Mouse (Mus musculus): Measurements from ENCODE around the gene Pga5. TPM values are rescaled to one million over a fixed set of nuclear protein-coding genes. Genes with fewer than 3 reads are reported as not detected.

The Pga5 gene
- not detected in 2 replicates for polyA plus RNA-seq (2014; fragmentation: Nextera tagmentation; extraction: Ambion mirVana)

GRCm38 (mm10) chr19:10677915-10678771 is at the start of gene Pga5:
Gene Pga5 (minus strand): TSS chr19:10678071.
- Histone ChIP-seq H3K4me1 (ENCODE audit: control insufficient read depth, insufficient read depth, low read length) (no peaks in the 10 kb centered on the region), H3K4me2 (ENCODE audit: low read depth, low read length) (no peak within 1 kb of the TSS), H3K36me3 (ENCODE audit: control insufficient read depth, insufficient read depth, low read length) (no peaks in the 10 kb centered on the region), H3K9ac (replicated peaks; ENCODE audit: low read depth, low read length) (no peak within 1 kb of the TSS), H3K27me3 (ENCODE audit: control insufficient read depth, insufficient read depth, low read length) (no peaks in the 10 kb centered on the region), H3K9me3 (ENCODE audit: control insufficient read depth, low read length) (no peaks in the 10 kb centered on the region), H3K4me3 (ENCODE audit: low read depth, low read length) (no peak within 1 kb of the TSS), H3K27ac (ENCODE audit: low read depth, low read length) (no peak within 1 kb of the TSS)
- ATAC-seq (ENCODE audit: low read depth): peak; percentile 72; the same call in 1 of the 2 replicates
- WGBS: 51% methylated on average over 6 of the region's 6 CpGs

GRCm38 (mm10) chr19:10724629-10725363 is 46.9 kb upstream of the Pga5 start:
- Histone ChIP-seq H3K9ac (replicated peaks; ENCODE audit: low read depth, low read length) (no peak overlapping the region), H3K36me3 (ENCODE audit: control insufficient read depth, insufficient read depth, low read length) (no peaks in the 10 kb centered on the region), H3K4me3 (ENCODE audit: low read depth, low read length) (no peak overlapping the region), H3K9me3 (ENCODE audit: control insufficient read depth, low read length) (no peaks in the 10 kb centered on the region), H3K4me1 (ENCODE audit: control insufficient read depth, insufficient read depth, low read length) (peaks cover 7% of the 10 kb centered on the region; the same call in 1 of the 2 replicates), H3K27ac (ENCODE audit: low read depth, low read length) (no peak overlapping the region), H3K4me2 (ENCODE audit: low read depth, low read length) (no peak overlapping the region), H3K27me3 (ENCODE audit: control insufficient read depth, insufficient read depth, low read length) (no peaks in the 10 kb centered on the region)
- WGBS: 77% methylated on average over 13 of the region's 13 CpGs
- ATAC-seq (ENCODE audit: low read depth): no peak

DNA sequence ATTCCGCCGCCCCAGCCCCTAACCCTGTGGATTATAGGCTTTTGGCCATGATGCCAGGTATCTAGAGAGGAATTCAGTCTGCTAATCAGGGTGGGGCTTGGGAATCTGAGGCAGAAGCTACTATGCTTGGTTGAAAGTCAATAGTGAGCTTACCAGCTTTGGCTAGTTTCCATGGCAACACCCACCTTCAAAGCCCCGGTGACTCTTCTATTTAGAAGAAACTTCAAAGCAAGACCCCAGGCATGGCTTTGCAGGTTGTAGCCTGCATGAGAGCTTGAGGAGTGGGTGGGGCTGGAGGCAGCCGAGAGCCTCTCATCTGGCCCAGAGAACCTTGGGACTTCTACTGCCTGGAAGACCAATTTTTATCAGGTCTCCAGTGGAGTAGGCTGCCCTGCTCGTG is 45.8 kb upstream of the Pga5 start:
- H3K27ac ChIP-seq (ENCODE audit: low read depth, low read length): no peak overlapping the region
- H3K36me3 ChIP-seq (ENCODE audit: control insufficient read depth, insufficient read depth, low read length): no peaks in the 10 kb centered on the region
- H3K27me3 ChIP-seq (ENCODE audit: control insufficient read depth, insufficient read depth, low read length): no peaks in the 10 kb centered on the region
- no peak overlapping the region for H3K4me2 ChIP-seq (ENCODE audit: low read depth, low read length)
- no peak overlapping the region for H3K4me3 ChIP-seq (ENCODE audit: low read depth, low read length)
- no peaks in the 10 kb centered on the region for H3K9me3 ChIP-seq (ENCODE audit: control insufficient read depth, low read length)
- 39% methylated on average over 5 of the region's 5 CpGs for WGBS
- H3K4me1 ChIP-seq (ENCODE audit: control insufficient read depth, insufficient read depth, low read length): peaks cover 7% of the 10 kb centered on the region; the same call in 1 of the 2 replicates
- H3K9ac ChIP-seq (replicated peaks; ENCODE audit: low read depth, low read length): no peak overlapping the region
- ATAC-seq (ENCODE audit: low read depth): no peak

DNA sequence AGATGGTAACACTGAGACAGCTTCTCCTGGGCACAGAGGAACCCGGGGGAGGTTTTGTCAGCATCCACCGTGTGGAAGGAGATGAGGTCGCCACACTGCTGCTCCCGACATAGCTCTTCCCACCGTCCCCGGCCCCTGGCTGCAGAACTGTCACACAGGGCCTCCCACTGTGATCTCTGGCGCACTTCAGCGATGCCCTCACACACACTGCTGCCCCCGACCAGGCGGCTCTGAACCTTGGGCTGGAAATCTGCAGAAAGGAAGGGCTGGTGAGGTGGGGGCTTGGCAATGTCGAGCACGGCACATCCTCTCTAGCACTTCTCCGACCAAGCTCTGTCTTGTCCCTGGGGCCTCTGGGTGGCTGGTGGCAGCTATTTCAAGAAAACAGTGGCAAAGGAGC is 45.2 kb upstream of the Pga5 start:
- H3K4me3 ChIP-seq (ENCODE audit: low read depth, low read length): no peak overlapping the region
- H3K36me3 ChIP-seq (ENCODE audit: control insufficient read depth, insufficient read depth, low read length): no peaks in the 10 kb centered on the region
- H3K4me2 ChIP-seq (ENCODE audit: low read depth, low read length): no peak overlapping the region
- no peaks in the 10 kb centered on the region for H3K27me3 ChIP-seq (ENCODE audit: control insufficient read depth, insufficient read depth, low read length)
- ATAC-seq (ENCODE audit: low read depth): no peak
- H3K27ac ChIP-seq (ENCODE audit: low read depth, low read length): no peak overlapping the region
- peaks cover 7% of the 10 kb centered on the region; the same call in 1 of the 2 replicates for H3K4me1 ChIP-seq (ENCODE audit: control insufficient read depth, insufficient read depth, low read length)
- 18% methylated on average over 13 of the region's 13 CpGs for WGBS
- H3K9ac ChIP-seq (replicated peaks; ENCODE audit: low read depth, low read length): no peak overlapping the region
- H3K9me3 ChIP-seq (ENCODE audit: control insufficient read depth, low read length): no peaks in the 10 kb centered on the region

DNA sequence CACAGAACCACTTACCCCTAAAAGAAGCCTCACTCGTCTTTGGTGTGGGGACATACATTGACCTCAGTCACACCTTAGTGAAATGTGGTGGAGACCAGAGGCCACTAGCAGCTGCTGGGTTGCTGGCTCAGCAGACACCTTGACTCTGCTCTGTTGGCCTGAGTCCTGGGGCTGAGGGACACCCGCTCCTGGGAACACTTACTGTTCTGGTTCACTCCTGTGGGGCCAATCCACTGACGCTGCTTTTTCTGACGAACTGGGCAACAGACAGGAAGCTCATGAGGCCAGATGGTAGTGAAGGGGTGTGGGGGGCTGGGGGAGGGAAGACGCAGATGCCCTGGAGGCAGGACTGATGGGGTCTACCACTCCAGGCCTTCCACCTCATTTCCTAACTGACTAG is 43.2 kb upstream of the Pga5 start:
- WGBS: 47% methylated on average over 5 of the region's 5 CpGs
- no peaks in the 10 kb centered on the region for H3K36me3 ChIP-seq (ENCODE audit: control insufficient read depth, insufficient read depth, low read length)
- H3K4me2 ChIP-seq (ENCODE audit: low read depth, low read length): no peak overlapping the region
- no peak overlapping the region for H3K4me3 ChIP-seq (ENCODE audit: low read depth, low read length)
- H3K27ac ChIP-seq (ENCODE audit: low read depth, low read length): no peak overlapping the region
- no peak overlapping the region for H3K9ac ChIP-seq (replicated peaks; ENCODE audit: low read depth, low read length)
- ATAC-seq (ENCODE audit: low read depth): no peak
- no peaks in the 10 kb centered on the region for H3K27me3 ChIP-seq (ENCODE audit: control insufficient read depth, insufficient read depth, low read length)
- H3K9me3 ChIP-seq (ENCODE audit: control insufficient read depth, low read length): no peaks in the 10 kb centered on the region
- H3K4me1 ChIP-seq (ENCODE audit: control insufficient read depth, insufficient read depth, low read length): peaks cover 7% of the 10 kb centered on the region; the same call in 1 of the 2 replicates

DNA sequence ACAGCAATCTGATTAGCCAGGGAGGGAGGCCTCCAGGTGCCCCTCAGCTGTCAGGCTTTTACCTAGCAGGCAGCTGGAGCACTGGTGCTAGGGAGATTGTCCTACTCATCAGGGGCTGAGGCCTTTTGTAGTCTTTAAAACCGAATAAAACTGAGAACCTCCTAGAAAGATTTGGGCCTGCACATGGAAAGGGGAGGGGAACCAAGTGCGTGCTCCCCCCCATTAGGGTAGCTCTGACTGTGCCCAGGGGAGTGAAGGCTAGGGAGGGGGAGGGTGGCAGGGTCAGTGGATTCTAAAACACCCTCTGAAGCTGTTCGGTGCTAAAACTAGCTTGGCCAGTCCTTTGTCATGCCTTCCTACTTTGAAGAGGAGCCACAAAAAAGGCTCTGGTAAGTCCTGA is 42.7 kb upstream of the Pga5 start:
- no peak overlapping the region for H3K9ac ChIP-seq (replicated peaks; ENCODE audit: low read depth, low read length)
- H3K4me2 ChIP-seq (ENCODE audit: low read depth, low read length): no peak overlapping the region
- no peak overlapping the region for H3K4me3 ChIP-seq (ENCODE audit: low read depth, low read length)
- no peak overlapping the region for H3K27ac ChIP-seq (ENCODE audit: low read depth, low read length)
- WGBS: 20% methylated on average over 3 of the region's 3 CpGs
- no peak for ATAC-seq (ENCODE audit: low read depth)
- H3K36me3 ChIP-seq (ENCODE audit: control insufficient read depth, insufficient read depth, low read length): no peaks in the 10 kb centered on the region
- peaks cover 7% of the 10 kb centered on the region; the same call in 1 of the 2 replicates for H3K4me1 ChIP-seq (ENCODE audit: control insufficient read depth, insufficient read depth, low read length)
- no peaks in the 10 kb centered on the region for H3K27me3 ChIP-seq (ENCODE audit: control insufficient read depth, insufficient read depth, low read length)
- H3K9me3 ChIP-seq (ENCODE audit: control insufficient read depth, low read length): no peaks in the 10 kb centered on the region

DNA sequence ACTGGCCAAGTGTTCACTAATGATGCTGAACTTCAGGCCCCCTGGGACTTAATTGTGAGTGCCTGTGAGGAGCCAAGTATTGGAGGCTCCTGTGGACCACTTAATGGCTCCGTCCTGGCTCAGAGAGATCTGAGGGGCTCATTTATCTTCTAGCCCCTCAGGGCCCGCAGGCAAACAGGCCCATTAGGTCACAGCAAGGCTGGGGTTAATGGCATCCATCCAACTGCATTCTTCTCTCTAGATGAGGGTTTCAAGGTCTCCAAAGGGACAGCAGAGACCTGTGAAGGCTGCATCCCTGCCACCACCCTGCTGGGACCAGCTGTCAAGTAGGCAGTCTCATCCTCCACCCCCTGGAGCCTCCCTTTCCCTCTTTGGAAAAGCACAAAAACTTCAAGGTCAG is 41.9 kb upstream of the Pga5 start:
- H3K27me3 ChIP-seq (ENCODE audit: control insufficient read depth, insufficient read depth, low read length): no peaks in the 10 kb centered on the region
- no peak overlapping the region for H3K9ac ChIP-seq (replicated peaks; ENCODE audit: low read depth, low read length)
- no peaks in the 10 kb centered on the region for H3K36me3 ChIP-seq (ENCODE audit: control insufficient read depth, insufficient read depth, low read length)
- ATAC-seq (ENCODE audit: low read depth): peak; percentile 39; the same call in 1 of the 2 replicates
- H3K27ac ChIP-seq (ENCODE audit: low read depth, low read length): no peak overlapping the region
- no peaks in the 10 kb centered on the region for H3K9me3 ChIP-seq (ENCODE audit: control insufficient read depth, low read length)
- no peak overlapping the region for H3K4me2 ChIP-seq (ENCODE audit: low read depth, low read length)
- H3K4me3 ChIP-seq (ENCODE audit: low read depth, low read length): no peak overlapping the region
- 7% methylated on average over 2 of the region's 2 CpGs for WGBS
- H3K4me1 ChIP-seq (ENCODE audit: control insufficient read depth, insufficient read depth, low read length): peaks cover 7% of the 10 kb centered on the region; the same call in 1 of the 2 replicates

DNA sequence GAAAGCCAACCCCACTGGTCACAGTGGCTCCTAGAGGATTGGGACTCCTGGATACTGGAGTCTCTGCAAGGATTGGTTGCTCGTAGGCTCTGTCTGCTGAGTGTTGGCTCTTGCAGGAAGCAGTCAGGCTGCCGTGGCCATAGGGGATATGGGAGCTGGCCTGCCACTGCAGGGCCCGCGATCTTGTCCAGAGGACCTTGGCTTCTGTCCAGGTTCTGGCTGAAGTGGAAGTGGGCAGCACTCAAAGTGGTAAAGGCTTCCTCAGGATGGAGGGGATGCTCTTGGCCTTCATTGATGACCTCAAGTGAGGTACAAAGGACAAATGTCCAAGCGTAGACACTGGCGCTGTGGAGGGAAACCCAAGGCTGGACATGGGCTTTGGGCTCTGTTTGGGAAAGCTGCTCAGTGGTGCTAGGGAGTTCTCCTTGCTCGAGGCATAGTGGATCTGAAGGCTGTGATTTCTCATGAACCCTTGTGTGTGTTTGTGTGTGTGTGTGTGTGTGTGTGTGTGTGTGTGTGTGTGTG is 40.4 kb upstream of the Pga5 start:
- no peak overlapping the region for H3K27ac ChIP-seq (ENCODE audit: low read depth, low read length)
- no peaks in the 10 kb centered on the region for H3K9me3 ChIP-seq (ENCODE audit: control insufficient read depth, low read length)
- no peak overlapping the region for H3K9ac ChIP-seq (replicated peaks; ENCODE audit: low read depth, low read length)
- peaks cover 2% of the 10 kb centered on the region; the same call in 1 of the 2 replicates for H3K36me3 ChIP-seq (ENCODE audit: control insufficient read depth, insufficient read depth, low read length)
- no peaks in the 10 kb centered on the region for H3K27me3 ChIP-seq (ENCODE audit: control insufficient read depth, insufficient read depth, low read length)
- 69% methylated on average over 7 of the region's 7 CpGs for WGBS
- no peak overlapping the region for H3K4me3 ChIP-seq (ENCODE audit: low read depth, low read length)
- no peak overlapping the region for H3K4me2 ChIP-seq (ENCODE audit: low read depth, low read length)
- no peak for ATAC-seq (ENCODE audit: low read depth)
- peaks cover 4% of the 10 kb centered on the region; the same call in 1 of the 2 replicates for H3K4me1 ChIP-seq (ENCODE audit: control insufficient read depth, insufficient read depth, low read length)

GRCm38 (mm10) chr19:10715476-10715875 is 37.6 kb upstream of the Pga5 start:
- Histone ChIP-seq H3K4me1 (ENCODE audit: control insufficient read depth, insufficient read depth, low read length) (peaks cover 8% of the 10 kb centered on the region), H3K9me3 (ENCODE audit: control insufficient read depth, low read length) (no peaks in the 10 kb centered on the region), H3K4me3 (ENCODE audit: low read depth, low read length) (no peak overlapping the region), H3K4me2 (ENCODE audit: low read depth, low read length) (no peak overlapping the region), H3K36me3 (ENCODE audit: control insufficient read depth, insufficient read depth, low read length) (peaks cover 29% of the 10 kb centered on the region), H3K27me3 (ENCODE audit: control insufficient read depth, insufficient read depth, low read length) (no peaks in the 10 kb centered on the region), H3K9ac (replicated peaks; ENCODE audit: low read depth, low read length) (no peak overlapping the region), H3K27ac (ENCODE audit: low read depth, low read length) (no peak overlapping the region)
- ATAC-seq (ENCODE audit: low read depth): no peak
- WGBS: 93% methylated on average over 6 of the region's 6 CpGs

Measured in neural tube, embryonic 14.5 days (tissue).